Mouse (Mus musculus) neural tube, embryonic 10.5 days (tissue): ENCODE data around the gene Adprh.

Source experiments
- DNase-seq: peaks from one replicate; pipeline ENCODE4 v3.0.0-alpha.2; 2017; ENCODE audit warnings: low spot score; ENCODE audit errors: extremely low spot score

Adprh gene

GRCm38 (mm10) chr16:38443721-38444464 lies 8.6 kb downstream of the Adprh start:
- DNase-seq: no peak

DNA sequence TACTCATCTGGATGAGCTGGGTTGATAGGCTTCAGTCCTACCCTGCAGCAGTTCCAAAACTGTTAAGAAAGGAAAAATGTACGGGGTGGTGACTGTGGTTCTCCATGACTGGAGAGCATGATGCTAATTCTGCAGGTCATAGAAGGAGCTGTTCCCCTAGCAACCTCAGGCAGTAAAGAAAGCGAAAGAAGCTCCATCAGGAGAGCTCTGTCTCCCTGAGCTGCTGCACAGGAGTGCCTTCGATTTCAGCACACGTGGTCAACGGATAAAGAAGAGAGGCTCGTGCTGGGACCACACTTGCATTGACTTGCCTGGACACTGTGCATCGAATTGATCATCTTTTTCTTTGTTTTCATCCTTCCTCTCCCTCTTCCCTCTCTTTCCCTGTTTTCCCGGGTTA lies 10.3 kb downstream of the Adprh start:
- no peak for DNase-seq

DNA sequence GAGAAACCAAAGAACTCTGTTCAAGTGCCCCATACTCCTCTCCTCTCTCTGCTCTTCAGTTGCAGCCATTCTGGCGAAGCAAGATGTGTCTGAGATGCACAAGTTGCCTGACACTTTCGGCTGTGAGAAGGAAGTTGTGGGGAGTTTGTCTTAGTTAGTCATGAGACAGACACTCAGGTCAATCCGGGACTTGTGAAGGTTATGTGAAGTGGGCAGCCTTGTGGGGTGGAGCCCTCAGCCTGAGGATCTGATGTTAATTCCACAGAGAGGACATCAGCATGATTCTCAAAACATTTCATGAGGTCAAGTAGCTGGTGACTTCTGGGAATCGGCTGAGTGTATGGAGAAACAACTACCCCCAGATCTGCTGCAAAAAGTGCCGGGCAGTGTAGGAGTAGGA lies 10.9 kb downstream of the Adprh start:
- no peak for DNase-seq

GRCm38 (mm10) chr16:38440403-38440802 lies 12.1 kb downstream of the Adprh start:
- no peak for DNase-seq

DNA sequence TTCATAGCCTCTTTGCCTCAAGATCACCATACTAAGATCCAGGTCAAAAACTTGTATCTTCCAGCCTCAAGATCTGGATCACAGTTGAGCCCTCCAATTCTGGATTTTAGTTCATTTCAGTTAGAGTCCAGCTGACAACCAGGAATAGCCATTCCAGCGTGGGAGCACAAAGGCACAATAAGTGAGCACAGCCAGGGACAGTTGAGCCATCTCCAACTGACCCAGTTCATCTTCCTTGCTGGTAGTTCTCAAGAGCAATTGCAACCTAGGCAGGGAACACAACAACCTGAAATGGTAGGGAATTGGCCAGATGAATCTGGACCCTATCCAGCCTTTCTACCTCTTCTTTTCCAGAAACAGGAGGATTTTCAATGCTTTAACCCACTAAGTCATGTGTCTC lies 13.3 kb downstream of the Adprh start:
- no peak for DNase-seq

DNA sequence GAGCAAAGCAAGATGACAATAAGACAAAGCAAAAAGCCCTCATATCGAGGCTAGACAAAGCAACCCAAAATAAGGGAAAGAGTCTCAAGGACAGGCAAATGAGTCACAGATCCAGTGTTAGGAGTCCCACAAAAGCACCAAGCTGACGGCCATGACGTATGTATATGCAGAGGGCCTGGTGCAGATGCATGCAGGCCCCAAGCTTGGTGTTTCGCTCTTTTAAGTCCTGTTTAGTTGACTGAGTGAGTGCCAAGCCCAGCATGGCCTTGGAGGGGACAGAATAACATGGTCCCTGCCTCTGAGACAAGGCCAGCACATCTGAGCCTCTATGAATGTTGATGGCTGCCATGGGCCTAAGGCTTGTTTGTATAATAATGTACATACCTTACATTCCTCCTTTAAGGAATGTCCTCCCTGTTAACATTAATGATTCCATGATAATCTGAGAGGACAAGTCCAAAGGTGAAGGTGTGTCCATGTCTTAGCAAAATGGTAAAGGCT lies 18.2 kb downstream of the Adprh start:
- no peak for DNase-seq

DNA sequence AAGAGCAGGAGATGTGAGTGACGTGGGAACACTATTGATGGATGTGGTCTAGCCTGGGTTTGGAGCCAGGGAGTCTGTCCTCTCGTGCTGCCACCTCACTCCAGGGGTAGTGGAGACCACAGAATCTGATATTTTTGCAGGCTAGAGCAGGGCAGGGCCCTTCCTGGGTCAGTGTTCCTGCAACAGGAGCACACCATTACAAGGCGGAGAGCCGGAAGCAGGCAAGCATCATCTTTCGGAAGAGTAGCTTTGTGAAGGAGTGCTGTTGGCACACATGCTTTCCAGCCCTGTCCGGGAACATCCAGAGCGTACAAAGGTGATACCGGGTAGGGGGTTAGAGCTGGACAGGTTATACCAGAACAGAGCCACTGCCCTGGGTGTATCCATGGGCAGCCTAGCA lies 19.0 kb downstream of the Adprh start:
- no peak for DNase-seq

DNA sequence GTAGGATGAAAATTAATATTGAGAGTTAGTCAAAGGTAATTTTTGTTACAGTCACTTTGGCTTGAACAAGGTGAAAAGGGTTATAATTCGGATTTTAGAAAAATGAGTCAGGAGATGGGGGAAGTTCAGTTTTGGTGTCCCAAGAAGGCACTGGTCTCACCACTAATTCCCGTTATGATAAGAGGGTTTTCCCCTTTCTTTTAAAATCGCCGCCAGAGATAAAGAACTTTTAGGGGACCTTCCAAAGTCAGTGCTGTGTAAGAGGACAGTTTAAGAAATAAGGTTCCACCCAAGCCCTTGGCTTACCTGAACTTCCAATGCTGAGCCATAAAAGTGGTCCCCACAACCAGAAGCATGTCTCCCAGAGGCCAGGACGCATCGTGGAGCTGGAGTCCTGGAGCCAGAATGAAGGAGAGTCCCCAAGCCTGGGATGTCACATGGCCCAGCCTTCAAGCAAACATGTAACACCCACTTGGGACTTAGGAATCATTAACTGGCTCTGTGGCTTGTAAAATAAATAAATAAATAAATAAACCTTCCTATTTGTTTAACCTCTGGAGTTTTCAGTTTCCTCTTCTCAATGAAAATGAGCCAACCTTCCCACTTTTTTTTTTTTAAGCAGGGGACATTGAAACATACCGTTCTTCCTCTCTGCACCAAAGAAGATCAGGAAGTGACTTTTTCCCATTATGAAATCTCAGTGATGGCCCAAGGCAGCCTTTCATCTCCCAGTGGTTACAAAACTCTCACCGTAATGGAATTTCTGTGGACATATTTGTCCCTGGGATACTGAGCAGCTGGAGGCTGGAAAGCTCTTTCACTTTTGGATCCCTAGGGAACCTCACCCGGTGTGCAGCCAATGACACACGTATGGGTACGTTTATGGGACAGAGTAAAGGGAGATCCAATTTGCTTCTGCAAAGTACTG lies 19.7 kb downstream of the Adprh start, which contains the start of gene Pla1a:
Gene Pla1a (minus strand): TSS at position 648 of the 928 bp plus-strand sequence.
- no peak for DNase-seq

GRCm38 (mm10) chr16:38431446-38432185 lies 20.9 kb downstream of the Adprh start:
- no peak for DNase-seq

DNA sequence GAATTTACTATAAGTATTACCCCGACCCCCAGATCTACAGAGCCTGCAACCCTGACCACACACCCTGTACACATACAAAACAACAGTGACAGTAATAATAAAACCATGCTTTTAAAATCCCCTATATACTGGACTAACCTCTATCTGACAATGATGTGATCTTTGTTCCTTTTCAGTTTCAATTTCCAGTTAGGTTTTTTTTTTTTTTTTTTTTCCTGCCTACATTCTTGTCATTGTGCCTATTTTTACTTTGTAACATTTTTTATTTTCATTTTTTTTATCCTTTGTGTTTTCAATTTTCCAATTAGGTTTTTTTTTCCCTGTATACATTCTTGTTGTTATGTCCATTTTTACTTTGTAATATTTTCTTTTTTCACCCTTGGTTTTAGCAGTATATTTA lies 26.7 kb downstream of the Adprh start:
- DNase-seq: no peak

DNA sequence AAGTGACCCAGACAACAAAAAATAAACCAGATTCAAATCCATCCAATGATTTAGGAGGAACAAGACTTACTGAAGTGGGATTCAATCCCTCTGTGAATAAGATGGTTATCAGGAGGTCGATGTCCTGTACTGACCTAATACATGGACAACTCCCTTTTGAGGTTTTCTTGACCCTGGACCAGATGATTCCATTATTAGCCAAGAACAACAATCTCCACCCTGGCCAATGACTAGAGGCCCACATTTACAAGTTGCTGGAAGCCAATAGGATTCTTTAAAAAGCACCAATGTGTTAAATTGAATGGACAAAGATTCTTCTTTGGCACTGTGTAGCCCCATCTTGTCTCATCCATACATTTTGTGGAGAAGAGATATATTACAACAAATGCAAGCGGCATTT lies 27.1 kb downstream of the Adprh start:
- no peak for DNase-seq

- no peak for DNase-seq
These were observed 37.5 kb downstream of the Adprh start for GRCm38 (mm10) chr16:38414953-38415352.

GRCm38 (mm10) chr16:38408416-38408815 lies 44.1 kb downstream of the Adprh start:
- DNase-seq: no peak

- no peak for DNase-seq
These were observed 44.9 kb downstream of the Adprh start for GRCm38 (mm10) chr16:38407584-38407983.

GRCm38 (mm10) chr16:38406708-38407107 lies 45.8 kb downstream of the Adprh start:
- DNase-seq: no peak

- DNase-seq: no peak
These were observed 46.2 kb downstream of the Adprh start for GRCm38 (mm10) chr16:38406293-38406692.

DNA sequence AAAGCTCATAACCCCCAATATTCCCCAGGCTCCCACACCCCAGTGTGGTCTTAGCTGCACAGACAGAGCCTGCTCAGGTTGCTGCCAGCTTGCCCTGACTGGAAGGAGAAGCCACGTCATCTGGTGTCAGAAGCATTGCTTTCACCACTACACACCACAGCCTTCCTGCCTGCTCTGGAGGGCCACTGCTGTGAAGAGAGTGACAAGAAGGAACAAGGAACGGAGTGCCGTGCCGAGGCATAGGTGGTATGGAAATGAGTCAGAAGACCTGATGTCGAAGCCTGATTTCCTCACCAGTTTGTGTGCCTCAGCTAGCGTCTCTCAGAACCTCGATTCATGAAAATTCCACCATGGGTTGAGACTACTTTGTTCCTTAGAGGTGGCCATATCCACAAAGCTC lies 48.9 kb downstream of the Adprh start:
- no peak for DNase-seq

DNA sequence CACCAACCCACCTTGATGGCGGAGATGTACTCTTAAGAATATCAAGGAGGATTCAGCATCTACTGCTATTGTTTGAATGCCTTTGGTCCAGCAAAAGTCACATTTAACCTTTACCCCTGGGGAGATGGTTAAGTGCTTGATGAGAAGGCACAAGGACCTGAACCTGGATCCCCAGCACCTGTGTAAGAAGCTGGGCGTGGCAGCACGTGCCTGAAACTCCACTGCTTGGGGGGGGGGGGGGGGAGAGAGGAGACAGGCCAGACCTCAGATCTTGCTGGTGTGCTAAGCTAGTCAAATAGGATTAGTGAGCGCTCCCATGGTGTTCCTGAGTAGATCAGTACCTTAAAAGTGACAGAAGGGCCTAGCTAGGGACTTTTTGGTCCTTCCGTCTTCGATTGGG lies 51.0 kb downstream of the Adprh start:
- DNase-seq: no peak

DNA sequence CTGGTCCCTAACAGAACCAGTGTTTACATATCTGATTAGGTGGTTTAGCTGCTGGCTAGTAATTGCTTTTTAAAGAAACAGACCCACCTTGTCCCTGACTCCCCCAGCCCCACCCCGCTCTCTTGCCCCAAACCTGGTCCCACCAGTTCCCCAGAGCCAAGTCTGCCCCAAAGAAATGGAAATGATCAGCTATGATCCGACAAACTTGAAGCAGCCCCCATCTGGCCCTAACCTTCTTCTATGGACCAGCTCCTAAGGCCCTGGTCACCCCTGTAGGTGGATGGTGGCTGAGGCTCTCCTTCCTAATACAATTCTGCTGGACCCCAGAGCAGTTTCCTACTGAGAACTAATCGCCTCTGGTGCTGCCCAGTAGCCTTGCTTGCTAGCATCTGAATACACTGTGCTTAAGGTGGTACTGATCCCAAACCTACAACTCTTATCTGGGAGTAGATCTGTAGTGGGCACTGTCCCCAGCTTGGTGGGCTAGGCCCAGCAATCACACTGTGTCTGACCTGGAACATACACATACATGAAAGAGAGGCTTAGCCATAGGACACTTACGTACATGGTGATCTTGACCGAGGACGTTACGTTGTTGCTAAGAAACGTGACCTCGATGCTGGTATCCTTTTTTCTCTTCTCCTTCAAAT lies 52.1 kb downstream of the Adprh start:
- DNase-seq: no peak

DNA sequence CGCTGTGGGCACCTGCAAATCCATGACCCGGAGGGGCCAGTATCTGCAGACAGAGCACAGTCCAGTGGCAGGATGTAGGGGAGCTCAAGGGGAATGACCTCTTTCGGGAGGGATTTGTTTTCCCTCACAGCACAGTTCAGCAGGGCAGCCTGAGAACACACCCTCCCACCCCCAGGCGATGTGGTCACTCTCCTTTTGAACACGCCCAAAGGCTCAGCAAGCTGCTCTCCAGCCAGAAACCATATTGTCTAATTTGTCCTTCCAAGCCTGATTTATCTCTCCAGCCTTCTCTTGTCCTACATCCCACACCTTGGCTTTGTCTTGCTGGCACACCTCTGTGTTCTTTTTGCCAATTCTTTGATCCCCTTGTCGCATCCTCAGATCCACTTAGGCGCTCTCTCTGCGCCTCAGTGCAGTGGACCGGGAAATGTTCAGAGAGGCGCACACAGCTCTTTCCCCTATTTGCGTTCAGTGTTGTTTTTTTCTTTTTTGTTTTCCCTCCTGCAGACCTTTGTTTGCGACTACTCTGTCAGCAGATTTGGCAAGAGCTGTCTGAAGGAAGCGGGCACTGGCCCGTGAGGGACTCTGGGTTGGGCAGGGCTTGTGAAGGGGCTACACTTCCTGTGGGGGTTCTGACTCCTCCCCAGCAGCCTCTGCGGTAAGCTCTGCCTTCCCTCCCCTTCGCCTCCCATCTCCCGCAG lies 52.8 kb downstream of the Adprh start:
- DNase-seq: peak; percentile 43
